Mouse (Mus musculus): ENCODE data around the gene Arg2.

The Arg2 gene

DNA sequence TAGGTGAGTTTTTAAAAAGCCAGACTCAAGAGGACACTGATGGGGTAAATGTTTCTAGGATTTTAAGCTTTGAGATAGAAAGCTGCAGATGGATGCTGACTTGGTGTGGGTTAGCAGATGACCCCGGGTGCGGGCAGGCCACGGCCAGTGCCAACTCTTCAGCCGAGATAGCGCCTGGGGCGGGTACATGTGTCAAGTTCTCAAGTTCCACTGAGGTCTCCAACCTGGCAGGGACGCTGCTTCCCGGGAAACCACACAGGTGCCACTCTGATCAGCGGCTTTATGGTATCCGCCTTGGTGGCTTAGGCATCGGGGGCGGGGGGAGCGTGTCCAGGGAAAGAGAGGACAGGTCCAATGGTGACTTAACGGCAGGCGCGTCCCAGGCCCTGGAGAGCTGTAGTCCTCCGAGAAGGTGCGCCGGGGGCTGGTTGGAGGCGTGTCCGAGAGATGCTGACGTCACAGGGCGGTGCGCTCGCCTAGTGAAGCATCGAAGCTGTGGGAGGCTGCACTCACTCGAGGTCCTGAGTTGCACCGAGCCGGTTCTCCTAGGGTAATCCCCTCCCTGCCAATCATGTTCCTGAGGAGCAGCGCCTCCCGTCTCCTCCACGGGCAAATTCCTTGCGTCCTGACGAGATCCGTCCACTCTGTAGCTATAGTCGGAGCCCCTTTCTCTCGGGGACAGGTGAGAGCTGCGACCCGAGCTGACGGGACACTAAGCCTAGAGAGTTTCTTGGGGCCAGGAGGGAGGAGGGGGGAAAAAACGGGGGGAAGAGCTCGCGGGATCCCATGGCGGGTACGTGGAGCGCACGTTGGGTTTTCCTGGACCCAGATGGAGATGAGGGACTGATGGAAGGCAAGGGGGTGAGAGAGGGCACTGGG, at the start of gene Arg2:
Gene Arg2, plus strand, starts transcription at position 479 of the 879 bp plus-strand sequence.
- DNase-seq (ENCODE audit: low read depth, low spot score) = peak; percentile 85

DNA sequence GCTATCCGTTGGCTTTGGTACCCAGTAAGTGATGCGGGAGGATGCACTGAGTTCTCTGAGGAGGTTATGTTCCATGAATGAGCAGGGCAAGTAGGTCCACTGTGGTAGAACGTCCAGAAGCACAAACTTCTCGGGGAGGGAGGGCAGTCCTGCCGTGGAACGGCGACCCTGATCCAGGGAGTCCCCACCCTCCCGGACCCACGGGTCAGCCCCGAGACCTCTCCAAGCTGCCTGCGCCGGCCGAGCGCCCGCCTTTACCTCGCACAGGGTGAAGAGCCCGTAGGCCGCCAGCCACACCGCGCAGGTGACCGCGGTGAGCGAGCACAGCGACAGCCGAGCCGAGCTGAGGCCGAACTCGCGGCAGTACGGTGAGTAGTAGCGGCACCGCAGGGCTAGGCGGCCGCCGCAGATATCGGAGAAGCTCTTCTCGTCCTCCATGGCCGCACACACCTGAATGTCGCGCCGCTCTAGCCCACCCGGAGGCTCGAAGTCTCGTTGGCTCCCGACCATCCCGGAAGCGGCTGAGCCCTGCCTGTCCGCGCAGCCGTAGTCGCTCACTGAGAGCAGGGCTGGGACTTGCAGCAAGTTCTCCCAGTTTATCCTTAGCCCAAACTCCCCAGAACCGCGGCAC, 41.3 kb upstream of the Arg2 start, which contains the start of gene Pigh:
Gene Pigh, minus strand, starts transcription at position 470 of the 631 bp plus-strand sequence.
- DNase-seq (ENCODE audit: low read depth, low spot score) = peak; percentile 93

DNA sequence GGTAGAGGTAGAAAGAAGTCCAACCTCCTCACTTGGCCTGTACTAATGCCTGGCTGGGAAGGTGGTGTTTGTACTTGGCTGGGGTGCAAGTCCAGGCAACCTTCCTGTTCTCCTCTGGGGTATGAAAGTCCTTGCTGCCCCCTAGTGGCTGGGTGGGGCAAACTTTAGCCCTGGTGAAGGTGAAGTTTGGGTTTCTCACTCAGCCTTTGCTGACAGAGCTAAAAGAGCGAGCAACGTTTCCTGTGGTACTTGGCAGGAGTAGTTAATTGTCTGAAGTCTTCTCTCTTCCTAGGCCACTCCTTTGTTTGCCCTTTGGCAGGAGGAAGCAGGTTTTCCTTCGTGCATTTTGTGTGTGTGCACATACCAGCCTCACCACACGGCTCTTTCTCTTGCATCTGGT, 38.0 kb upstream of the Arg2 start:
- peak; percentile 77 for DNase-seq (ENCODE audit: low read depth, low spot score)

DNA sequence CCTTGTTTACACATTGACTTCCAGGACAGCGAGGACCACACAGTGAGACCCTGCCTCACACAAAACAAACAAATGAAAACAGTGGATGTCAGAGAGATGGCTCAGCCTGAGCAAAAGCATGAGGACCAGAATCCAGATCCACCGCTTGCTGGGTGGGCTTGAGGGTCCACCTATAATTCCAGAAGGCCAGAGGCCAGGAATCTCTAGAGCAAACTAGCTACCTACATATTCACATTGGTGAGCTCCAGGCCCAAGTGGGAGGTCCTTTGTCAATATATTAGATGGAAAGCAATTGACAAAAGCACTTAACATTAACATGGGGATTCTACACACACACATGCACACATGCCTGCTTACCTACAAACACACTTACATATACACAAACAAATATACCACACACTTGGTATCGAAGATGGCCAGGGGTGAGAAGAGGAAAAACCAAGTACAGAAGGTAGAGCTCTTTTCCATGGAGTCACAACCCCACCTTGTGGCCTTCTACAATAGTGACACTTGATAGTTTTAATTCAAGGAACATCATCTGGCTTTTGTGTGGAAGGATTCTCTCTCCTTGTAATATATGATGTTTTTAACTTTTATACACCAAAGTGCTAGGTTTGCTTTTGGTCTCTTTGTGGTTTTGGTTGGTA, 33.3 kb upstream of the Arg2 start:
- peak; percentile 48 for DNase-seq (ENCODE audit: low read depth, low spot score)

DNA sequence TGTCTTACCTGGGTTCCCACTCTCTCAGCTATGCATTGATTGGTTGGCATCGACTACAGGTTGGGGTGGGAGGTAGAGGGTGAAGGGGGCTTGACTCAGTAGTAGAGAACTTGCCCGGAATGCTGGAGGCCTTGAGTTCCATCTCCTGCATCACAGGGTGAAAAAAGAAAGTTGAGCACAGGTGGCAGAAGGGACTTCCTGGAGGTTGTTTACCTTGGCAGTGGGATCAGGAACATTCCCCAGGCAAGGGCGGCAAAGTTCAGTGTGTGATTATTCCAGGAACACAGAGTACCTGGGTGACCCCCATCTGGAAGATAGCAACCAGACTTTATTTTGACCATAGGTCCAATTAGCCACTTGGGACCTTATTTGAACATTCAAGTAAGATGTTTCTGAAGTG, 26.8 kb upstream of the Arg2 start:
- DNase-seq (ENCODE audit: low read depth, low spot score) = no peak

DNA sequence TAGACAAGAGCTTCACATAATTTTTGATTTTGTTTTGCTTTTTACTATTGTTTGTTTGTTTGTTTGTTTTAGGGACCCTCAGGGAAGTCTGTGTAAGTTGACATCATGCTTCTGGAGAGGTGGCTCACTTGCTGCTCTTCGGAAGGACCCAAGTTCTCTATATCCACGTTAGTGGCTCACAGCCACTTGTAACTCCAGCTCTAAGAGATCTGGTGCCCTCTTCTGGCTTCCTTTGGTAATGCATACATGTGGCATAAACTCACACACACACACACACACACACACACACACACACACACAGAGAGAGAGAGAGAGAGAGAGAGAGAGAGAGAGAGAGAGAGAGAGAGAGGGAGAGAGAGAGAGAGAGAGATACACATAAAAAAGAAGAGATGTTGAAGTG, 26.0 kb upstream of the Arg2 start:
- DNase-seq (ENCODE audit: low read depth, low spot score) = peak; percentile 71

DNA sequence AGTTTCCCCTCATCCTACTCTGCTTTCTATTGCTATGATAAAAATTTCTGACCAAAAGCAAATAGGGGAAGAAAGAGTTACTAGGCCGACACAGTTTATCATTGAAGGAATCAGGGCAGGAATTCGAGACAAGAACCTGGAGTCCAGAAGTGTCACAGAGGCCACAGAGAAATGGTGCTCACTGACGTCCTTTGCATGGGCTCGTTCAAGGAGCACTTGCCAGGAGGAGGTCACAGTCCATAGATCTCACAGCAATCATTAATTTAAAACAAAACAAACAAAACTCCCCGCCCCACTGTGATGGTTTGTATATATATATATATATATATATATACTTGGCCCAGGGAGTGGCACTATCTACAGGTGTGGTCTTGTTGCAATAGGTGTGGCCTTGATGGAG, 25.3 kb upstream of the Arg2 start:
- DNase-seq (ENCODE audit: low read depth, low spot score) = no peak

DNA sequence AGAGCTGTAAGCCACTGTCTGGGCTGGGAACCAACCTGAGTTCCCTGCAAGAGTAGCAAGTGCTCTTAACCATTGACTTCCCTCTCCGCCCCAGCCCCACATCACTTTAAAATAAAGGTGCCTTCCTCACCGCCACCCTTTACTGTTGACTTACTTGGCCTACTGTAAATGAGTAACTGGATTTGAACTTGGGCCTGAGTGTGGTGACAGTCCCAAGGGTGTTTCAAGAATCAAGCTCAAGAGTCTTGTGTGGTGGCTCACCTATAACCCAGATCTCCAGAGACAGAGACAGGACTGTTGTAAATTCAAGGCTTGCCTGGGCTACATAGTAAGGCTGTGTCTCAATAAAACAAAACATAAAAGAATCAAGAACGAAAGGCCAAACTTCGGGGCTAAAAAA, 11.6 kb upstream of the Arg2 start:
- no peak for DNase-seq (ENCODE audit: low read depth, low spot score)

DNA sequence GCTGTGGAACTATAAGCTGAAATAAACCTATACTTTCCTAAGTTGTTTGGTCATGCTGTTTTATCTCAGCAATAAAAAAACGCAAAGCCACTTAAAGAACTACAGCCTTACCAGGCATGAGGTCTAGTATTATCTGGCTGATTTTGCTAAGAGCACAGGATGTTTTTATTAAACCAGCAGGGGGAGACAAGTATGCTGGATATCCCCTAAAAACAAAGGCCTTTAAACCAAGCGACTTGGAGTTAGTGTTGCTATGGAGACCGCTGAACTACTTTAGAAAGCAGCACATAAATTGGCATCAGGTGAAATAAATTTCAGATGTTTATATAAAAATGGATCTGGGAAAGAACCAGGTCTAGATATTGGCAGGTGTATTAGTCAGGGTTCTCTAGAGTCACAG, 7.8 kb upstream of the Arg2 start:
- DNase-seq (ENCODE audit: low read depth, low spot score) = peak; percentile 39

DNA sequence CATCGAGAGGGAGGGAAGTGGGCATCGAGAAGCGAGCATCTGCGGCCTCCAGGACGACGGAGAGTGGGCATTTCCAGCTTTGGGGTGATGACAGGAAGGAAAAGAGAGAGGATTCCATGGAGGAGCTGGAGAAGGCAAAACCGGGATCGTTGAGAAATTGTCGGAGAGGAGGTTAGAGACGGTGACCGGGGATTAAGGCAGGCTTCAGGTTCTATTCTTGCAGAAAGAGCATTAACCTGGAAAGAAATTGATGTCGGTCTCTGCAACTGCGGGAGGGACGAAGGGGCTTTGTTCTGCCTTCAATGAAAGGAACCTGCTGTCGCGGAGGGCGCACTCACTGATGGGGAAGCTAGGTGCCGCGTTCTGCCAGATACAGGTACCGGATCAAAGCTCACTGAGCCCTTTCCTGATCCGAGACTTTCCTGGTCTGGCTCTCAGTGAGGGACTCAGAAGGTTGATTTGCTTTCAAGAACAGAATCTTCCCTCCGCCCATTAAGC, 650 bp downstream of the Arg2 start:
- DNase-seq (ENCODE audit: low read depth, low spot score) = peak; percentile 25

DNA sequence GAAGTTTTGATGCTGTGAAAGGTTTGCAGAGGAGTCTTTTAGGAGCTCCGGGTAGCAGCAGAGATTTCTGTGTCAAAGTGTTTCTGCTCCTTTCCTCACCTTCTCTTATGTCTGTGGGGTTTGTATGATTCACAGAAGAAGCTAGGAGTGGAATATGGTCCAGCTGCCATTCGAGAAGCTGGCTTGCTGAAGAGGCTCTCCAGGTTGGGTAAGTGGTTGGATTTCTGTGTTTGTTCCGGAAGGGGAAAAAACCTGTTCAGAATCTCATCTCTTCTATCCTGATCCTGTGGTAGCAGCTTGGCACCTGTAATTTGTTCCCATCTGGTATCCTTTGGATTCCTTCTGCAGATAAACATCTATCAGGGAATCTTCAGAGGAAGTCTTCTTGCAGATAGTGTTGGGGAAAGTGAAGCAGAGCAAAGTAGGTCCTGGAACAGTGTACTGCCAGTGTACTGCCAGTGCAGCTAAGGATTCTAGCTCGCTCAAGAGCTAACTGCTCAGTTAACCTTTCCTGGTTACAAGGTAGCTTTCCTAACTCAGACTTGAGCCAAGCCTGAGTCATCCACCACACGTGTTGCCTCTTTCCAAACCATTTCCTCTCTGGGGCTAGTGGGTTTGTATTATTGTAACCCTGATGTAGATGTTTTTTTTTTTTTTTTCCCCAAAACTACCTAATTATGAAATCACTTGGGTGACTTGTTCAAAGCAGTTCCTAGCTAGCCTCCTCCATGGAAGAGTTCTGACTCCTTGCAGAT, 1.3 kb downstream of the Arg2 start:
- DNase-seq (ENCODE audit: low read depth, low spot score) = no peak

DNA sequence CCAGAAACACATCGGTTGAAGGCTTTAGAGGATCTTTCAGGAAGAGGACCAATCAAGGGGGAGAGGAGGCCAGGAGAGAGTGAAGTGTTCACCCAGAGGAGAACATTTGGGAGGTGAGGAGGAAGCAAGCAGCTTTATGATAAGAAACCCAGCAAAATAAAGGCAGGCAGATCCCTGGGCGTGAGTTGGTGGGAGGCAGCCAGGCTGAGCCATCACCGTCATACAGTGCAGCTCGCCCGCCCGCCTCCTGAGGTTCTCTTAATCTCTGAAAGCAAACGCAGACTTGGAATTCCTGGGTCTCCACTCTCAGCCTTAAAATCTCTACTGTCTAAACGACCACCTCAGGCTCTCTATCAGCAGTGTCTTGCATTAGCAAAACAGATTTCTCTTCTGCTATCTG, 4.1 kb downstream of the Arg2 start:
- no peak for DNase-seq (ENCODE audit: low read depth, low spot score)

DNA sequence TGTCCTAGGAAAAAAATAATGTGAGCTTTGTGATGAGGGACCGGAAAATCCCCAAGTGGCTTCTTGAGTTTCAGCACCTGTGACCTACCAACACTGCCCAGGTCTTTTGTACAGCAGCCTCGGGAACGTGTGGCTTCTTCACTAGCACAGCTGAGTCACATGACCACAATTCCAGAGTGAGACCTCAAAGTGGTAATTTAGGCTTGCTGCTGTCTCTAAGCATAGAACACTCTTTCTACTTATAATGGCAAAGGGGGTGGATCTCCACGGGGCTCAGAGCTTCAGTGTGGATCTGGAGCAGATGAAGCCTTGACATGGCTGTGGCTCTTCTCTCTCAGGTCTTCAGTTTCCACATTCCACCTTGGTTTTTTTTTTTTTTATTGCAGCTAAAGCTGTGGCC, 4.5 kb downstream of the Arg2 start:
- DNase-seq (ENCODE audit: low read depth, low spot score) = no peak

DNA sequence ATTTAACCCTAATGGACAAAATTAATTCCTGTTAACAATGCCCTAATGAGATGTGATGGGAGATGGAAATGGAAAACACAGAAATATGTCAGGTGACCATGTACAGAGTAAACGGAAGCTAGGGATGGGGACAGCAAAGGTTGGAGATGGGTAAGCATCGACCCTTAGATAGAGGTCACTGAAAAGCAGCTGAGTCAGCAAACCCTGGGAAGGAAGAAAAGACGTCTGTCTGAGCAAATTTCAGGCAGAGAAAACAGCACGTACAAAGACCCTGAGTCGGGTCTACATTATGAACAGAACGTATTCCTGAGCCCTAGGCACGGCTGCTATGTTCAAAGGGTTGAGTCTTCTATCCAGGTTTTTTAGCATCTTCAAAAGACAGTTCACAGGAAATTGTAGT, 6.4 kb downstream of the Arg2 start:
- no peak for DNase-seq (ENCODE audit: low read depth, low spot score)

DNA sequence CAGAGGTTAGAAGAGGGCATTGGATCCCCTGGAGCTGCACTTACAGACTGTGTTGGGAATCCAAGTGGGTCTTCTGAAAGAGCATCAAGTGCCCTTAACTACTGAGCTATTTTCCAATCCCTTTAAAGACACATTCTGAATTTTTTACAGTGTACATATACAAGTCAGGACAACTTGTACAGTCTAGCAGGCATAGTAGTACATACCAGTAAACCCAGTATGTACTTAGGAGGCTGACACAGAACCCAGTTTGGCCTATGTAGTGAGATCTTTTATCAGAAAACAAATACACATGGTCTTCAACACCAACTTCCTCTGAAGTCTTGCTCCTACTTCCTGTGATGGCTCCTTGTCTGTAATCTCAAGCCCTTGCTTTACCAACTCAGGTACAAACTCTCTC, 8.4 kb downstream of the Arg2 start:
- no peak for DNase-seq (ENCODE audit: low read depth, low spot score)

DNA sequence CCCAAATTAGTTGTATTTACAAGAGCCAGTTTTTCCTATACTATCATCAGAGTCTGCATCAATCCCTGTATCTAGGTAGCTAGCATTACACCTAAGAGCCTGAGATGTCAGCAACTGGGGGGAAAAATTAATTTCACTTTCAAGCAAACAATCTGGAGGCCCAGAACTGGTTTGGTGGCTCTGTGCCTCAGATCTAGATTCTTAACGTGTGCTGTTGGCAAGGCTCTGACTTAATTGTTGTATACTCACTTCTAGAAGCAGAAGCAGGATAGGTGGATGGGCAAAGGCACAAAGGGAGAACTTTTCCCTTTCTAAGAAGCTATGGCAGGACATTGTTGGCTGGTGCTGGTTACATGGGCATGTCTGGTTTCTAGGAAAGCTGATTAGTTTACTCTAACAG, 8.8 kb downstream of the Arg2 start:
- DNase-seq (ENCODE audit: low read depth, low spot score) = no peak

DNA sequence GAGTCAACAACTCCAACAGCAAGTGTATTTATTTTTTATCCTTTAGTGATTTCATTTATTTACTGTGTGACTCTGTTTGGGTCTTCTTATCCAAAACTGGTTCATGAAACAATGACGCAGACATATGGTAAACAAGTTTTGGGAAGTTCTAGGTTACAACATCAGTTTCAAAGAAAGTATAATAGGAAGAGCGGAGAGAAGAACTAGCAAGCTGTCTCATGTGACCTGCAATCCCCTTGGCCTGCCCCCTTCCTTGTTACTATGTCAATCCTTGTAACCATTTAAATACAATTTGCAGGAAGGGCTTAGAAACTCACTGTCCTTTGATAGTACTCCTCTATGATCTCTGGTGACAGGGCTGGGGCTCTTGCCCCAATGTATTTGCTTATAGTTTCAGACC, 10.2 kb downstream of the Arg2 start:
- DNase-seq (ENCODE audit: low read depth, low spot score) = no peak

DNA sequence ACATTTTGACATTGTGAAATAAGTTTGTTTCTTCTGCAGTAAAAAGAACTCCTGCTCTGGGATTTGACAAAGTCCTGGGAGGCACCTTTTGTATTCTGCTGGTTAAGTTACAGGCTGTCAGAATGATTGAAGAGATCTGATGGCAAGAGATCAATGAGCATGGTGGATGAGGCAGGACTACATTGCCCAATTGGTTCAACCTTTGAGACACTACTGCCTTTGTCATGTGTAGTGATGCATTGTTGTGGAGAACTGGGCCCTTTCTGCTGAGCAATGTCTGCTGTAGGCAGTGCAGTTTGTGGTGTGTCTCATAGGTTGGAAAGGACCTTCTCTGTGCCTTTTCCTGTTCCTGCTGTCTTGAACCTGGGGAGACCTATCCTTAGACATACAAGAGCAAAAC, 10.8 kb downstream of the Arg2 start:
- peak; percentile 46 for DNase-seq (ENCODE audit: low read depth, low spot score)

DNA sequence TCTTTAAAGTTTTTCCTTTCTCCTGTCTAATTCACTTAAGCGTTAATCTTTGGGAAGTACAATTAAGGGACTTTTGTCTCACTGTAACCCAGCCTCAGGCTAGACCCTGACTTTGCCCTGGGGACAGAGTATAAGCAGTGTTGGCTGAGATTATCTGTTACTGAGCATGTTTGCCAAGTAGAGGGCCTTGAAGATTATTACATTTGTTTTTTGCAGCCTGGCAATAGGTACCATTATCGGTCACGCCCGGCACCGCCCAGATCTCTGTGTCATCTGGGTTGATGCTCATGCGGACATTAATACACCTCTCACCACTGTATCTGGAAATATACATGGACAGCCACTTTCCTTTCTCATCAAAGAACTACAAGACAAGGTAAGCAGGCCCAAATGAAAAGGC, 19.1 kb downstream of the Arg2 start:
- DNase-seq (ENCODE audit: low read depth, low spot score) = no peak

DNA sequence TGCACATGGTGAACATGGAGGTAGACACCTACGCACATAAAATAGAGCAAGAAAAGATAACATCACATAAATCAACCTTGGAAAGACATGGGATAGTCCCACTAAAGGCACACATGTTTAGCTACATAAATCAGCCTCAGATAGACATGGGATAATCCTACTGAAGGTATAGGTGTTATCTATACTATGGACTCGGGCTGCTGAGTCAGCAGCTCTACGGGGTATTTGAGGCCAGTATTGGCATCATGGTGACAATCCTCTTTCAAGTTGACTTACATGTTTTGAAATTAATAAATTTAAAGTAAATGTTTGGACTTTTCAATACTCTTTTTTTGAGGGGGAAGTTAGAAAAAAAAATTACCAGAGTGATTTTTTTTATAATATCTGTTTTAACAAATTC, 32.3 kb downstream of the Arg2 start:
- no peak for DNase-seq (ENCODE audit: low read depth, low spot score)

DNA sequence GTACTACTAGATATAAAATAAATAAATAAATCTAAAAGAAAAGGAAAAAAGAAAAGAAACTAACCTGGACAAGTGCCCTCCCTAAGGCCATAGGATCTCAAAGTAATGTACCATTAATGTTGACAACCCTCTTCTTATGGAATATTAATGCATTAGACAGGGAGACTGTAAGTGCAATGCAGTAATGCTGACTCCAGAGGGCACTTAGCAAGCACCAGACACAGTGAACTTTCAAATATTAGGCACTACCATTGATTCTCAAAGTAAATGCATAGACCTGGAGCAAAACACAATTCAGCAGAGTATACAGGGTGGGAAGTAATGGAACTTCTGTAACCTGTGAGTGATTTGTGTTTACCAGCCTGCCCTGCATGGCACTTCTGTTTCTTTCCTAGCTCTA, 38.6 kb downstream of the Arg2 start:
- DNase-seq (ENCODE audit: low read depth, low spot score) = no peak

DNA sequence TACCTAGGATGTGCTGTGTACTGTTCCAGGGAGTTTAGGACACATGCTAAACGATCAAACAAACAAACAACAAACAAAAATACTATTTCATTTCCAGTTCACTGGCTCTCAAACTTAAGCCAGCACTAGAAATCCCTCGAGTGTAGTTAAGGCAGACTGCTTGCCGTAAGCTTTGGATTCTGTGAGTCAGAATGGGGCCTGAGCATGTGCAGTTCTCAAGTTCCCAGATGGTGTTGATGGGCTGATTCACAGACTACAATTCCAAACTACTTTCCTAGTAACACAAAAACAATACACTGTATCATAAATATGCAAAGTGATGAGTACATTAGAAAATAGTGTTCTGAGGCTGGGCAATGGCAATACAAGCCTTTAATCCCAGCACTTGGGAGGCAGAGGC, 39.8 kb downstream of the Arg2 start:
- DNase-seq (ENCODE audit: low read depth, low spot score) = no peak
